Mouse (Mus musculus): ENCODE results near the gene Cog1. TPM values are rescaled to one million over a fixed set of nuclear protein-coding genes. Genes with fewer than 3 reads are reported as not detected.

Cog1 gene
- total RNA-seq (2022), result 10 to 100 TPM; 18.4 to 24.6 (median 20.6) TPM

GRCm38 (mm10) chr11:113648690-113649352 lies at the start of gene Cog1:
TSS of gene Cog1 (plus strand) at chr11:113649169.
- DNase-seq (ENCODE audit: low spot score in 2 of 2), result no peak

GRCm38 (mm10) chr11:113600526-113601245 lies 48.3 kb upstream of the Cog1 start:
- no peak for DNase-seq (ENCODE audit: low spot score in 2 of 2)

- no peak for DNase-seq (ENCODE audit: low spot score in 2 of 2)
Observed at GRCm38 (mm10) chr11:113601616-113602343, 47.2 kb upstream of the Cog1 start.

- DNase-seq (ENCODE audit: low spot score in 2 of 2), result no peak
Observed at GRCm38 (mm10) chr11:113607556-113607955, 41.4 kb upstream of the Cog1 start.

- DNase-seq (ENCODE audit: low spot score in 2 of 2), result no peak
Observed at GRCm38 (mm10) chr11:113609581-113609980, 39.4 kb upstream of the Cog1 start.

GRCm38 (mm10) chr11:113610266-113610665 lies 38.7 kb upstream of the Cog1 start:
- no peak for DNase-seq (ENCODE audit: low spot score in 2 of 2)

GRCm38 (mm10) chr11:113611112-113611646 lies 37.8 kb upstream of the Cog1 start:
- no peak for DNase-seq (ENCODE audit: low spot score in 2 of 2)

GRCm38 (mm10) chr11:113611664-113612611 lies 37.0 kb upstream of the Cog1 start:
- no peak for DNase-seq (ENCODE audit: low spot score in 2 of 2)

GRCm38 (mm10) chr11:113614476-113614875 lies 34.5 kb upstream of the Cog1 start:
- DNase-seq (ENCODE audit: low spot score in 2 of 2), result no peak

GRCm38 (mm10) chr11:113617132-113617911 lies 31.6 kb upstream of the Cog1 start:
- peak; percentile 25 to 27 for DNase-seq (ENCODE audit: low spot score in 2 of 2)

- no peak for DNase-seq (ENCODE audit: low spot score in 2 of 2)
Observed at GRCm38 (mm10) chr11:113618303-113618671, 30.7 kb upstream of the Cog1 start.

GRCm38 (mm10) chr11:113618672-113619419 lies 30.1 kb upstream of the Cog1 start, which contains the start of gene Sstr2:
TSS of gene Sstr2 (plus strand) at chr11:113619342.
- no peak for DNase-seq (ENCODE audit: low spot score in 2 of 2)

GRCm38 (mm10) chr11:113619420-113620080 lies 29.4 kb upstream of the Cog1 start:
- no peak for DNase-seq (ENCODE audit: low spot score in 2 of 2)

- no peak for DNase-seq (ENCODE audit: low spot score in 2 of 2)
Observed at GRCm38 (mm10) chr11:113621001-113621400, 28.0 kb upstream of the Cog1 start.

GRCm38 (mm10) chr11:113622028-113622427 lies 26.9 kb upstream of the Cog1 start:
- DNase-seq (ENCODE audit: low spot score in 2 of 2), result no peak

- DNase-seq (ENCODE audit: low spot score in 2 of 2), result no peak
Observed at GRCm38 (mm10) chr11:113625437-113625836, 23.5 kb upstream of the Cog1 start.

GRCm38 (mm10) chr11:113627785-113628184 lies 21.2 kb upstream of the Cog1 start:
- DNase-seq (ENCODE audit: low spot score in 2 of 2), result no peak

GRCm38 (mm10) chr11:113630642-113631041 lies 18.3 kb upstream of the Cog1 start:
- DNase-seq (ENCODE audit: low spot score in 2 of 2), result no peak

GRCm38 (mm10) chr11:113631302-113631701 lies 17.7 kb upstream of the Cog1 start:
- no peak for DNase-seq (ENCODE audit: low spot score in 2 of 2)
